Mouse (Mus musculus) liver, embryonic 16.5 days (tissue): ENCODE data around the gene Dkk3. TPM values are rescaled to one million over a fixed set of nuclear protein-coding genes. Genes with fewer than 3 reads are reported as not detected.
"Not testable (repeated sequence)": the region's sequence is repeated elsewhere in the genome, so short reads cannot be mapped to it uniquely, and the experiment has no call there.

ENCODE experiments used
- ATAC-seq: fragments of 200-750 bp; cut with Nextera tagmentation; 2 replicates; pipeline ENCODE4 v1.8.0; 2017; ENCODE audit warnings: low read depth, mild to moderate bottlenecking, moderate number of reproducible peaks, moderate library complexity
- H3K27ac ChIP-seq: fragments of 300-500 bp; sonication (generic); 2 replicates; pipeline ENCODE4 v1.5.1; 2014; ENCODE audit warnings: mild to moderate bottlenecking, low read length
- H3K27me3 ChIP-seq: fragments of 300-500 bp; sonication (generic); 2 replicates; pipeline ENCODE4 v1.6.1; 2014; ENCODE audit warnings: low read depth, low read length, mixed read lengths; ENCODE audit not compliant: control insufficient read depth, insufficient read depth
- H3K36me3 ChIP-seq: fragments of 300-500 bp; sonication (generic); 2 replicates; pipeline ENCODE4 v1.6.1; 2014; ENCODE audit warnings: mild to moderate bottlenecking; ENCODE audit not compliant: control insufficient read depth, insufficient read depth
- H3K4me1 ChIP-seq: fragments of 300-500 bp; sonication (generic); 2 replicates; pipeline ENCODE4 v1.6.1; 2014; ENCODE audit warnings: low read depth, low read length, mixed read lengths; ENCODE audit not compliant: control insufficient read depth
- H3K4me2 ChIP-seq: fragments of 300-500 bp; sonication (generic); 2 replicates; pipeline ENCODE4 v1.6.1; 2014; ENCODE audit warnings: low read depth, low read length, mixed read lengths
- H3K4me3 ChIP-seq: fragments of 300-500 bp; sonication (generic); 2 replicates; pipeline ENCODE4 v1.5.1; 2014; ENCODE audit warnings: low read depth, mild to moderate bottlenecking, low read length
- H3K9ac ChIP-seq: fragments of 300-500 bp; sonication (generic); 2 replicates; pipeline ENCODE4 v1.6.1; 2014; ENCODE audit warnings: low read depth, low read length
- H3K9me3 ChIP-seq: fragments of 300-500 bp; sonication (generic); replicated peaks from 2 replicates; pipeline ENCODE4 v1.6.1; 2016; ENCODE audit warnings: low read length; ENCODE audit not compliant: control insufficient read depth
- WGBS: fragments of 180-500 bp; shearing (Covaris S2); extraction: QIAGEN DNeasy Blood & Tissue Kit; methylation state at CpG from one replicate; pipeline ENCODE4 v1.1.7; 2014; ENCODE audit not compliant: insufficient replicate concordance; 5-methylcytosine and 5-hydroxymethylcytosine counted together
- polyA plus RNA-seq: library from polyadenylated mRNA; unstranded; fragments of >200 nt; fragmentation: Nextera tagmentation; extraction: Ambion mirVana; gene quantifications from 2 replicates; pipeline ENCODE4 v1.2.1, GENCODE M21; 2015

Gene Dkk3
- polyA plus RNA-seq, 1 experiment from 2014 or later, result 1.9 TPM

GRCm38 (mm10) chr7:112183258-112183841 is 24.5 kb upstream of the Dkk3 start:
- H3K36me3 ChIP-seq, result no peaks in the 10 kb centered on the region
- no peak overlapping the region for H3K9ac ChIP-seq
- no peaks in the 10 kb centered on the region for H3K27me3 ChIP-seq
- no peaks in the 10 kb centered on the region; the same call in 1 of the 2 replicates for H3K4me1 ChIP-seq
- ATAC-seq, result no peak
- H3K9me3 ChIP-seq, result no peaks in the 10 kb centered on the region
- 30% methylated on average over 5 of the region's 5 CpGs for WGBS
- no peak overlapping the region for H3K27ac ChIP-seq
- no peak overlapping the region for H3K4me2 ChIP-seq
- H3K4me3 ChIP-seq, result no peak overlapping the region

GRCm38 (mm10) chr7:112180235-112180705 is 21.4 kb upstream of the Dkk3 start:
- Histone ChIP-seq H3K36me3 (no peaks in the 10 kb centered on the region), H3K27me3 (no peaks in the 10 kb centered on the region), H3K4me3 (no peak overlapping the region), H3K4me1 (no peaks in the 10 kb centered on the region), H3K9ac (no peak overlapping the region), H3K4me2 (no peak overlapping the region), H3K9me3 (no peaks in the 10 kb centered on the region), H3K27ac (no peak overlapping the region)
- WGBS, result 9% methylated on average over 8 of the region's 10 CpGs
- peak; percentile 51; the same call in 1 of the 2 replicates for ATAC-seq

GRCm38 (mm10) chr7:112176627-112177026 is 17.8 kb upstream of the Dkk3 start:
- Histone ChIP-seq H3K4me2 (no peak overlapping the region), H3K27me3 (no peaks in the 10 kb centered on the region), H3K9me3 (no peaks in the 10 kb centered on the region), H3K4me3 (no peak overlapping the region), H3K27ac (no peak overlapping the region), H3K4me1 (no peaks in the 10 kb centered on the region), H3K9ac (no peak overlapping the region), H3K36me3 (no peaks in the 10 kb centered on the region)
- ATAC-seq, result no peak
- 66% methylated on average over 2 of the region's 2 CpGs for WGBS

GRCm38 (mm10) chr7:112172669-112173068 is 13.8 kb upstream of the Dkk3 start:
- 53% methylated on average over 4 of the region's 4 CpGs for WGBS
- ATAC-seq, result no peak
- H3K4me1 ChIP-seq, result peaks cover 5% of the 10 kb centered on the region

GRCm38 (mm10) chr7:112169955-112170692 is 11.3 kb upstream of the Dkk3 start:
- no peak overlapping the region for H3K4me3 ChIP-seq
- no peaks in the 10 kb centered on the region for H3K27me3 ChIP-seq
- H3K36me3 ChIP-seq, result no peaks in the 10 kb centered on the region
- no peaks in the 10 kb centered on the region for H3K9me3 ChIP-seq
- H3K4me2 ChIP-seq, result no peak overlapping the region
- H3K27ac ChIP-seq, result peak overlapping the region; percentile 59
- H3K4me1 ChIP-seq, result peaks cover 5% of the 10 kb centered on the region
- ATAC-seq, result peak; percentile 84
- WGBS, result 32% methylated on average over 10 of the region's 10 CpGs
- no peak overlapping the region for H3K9ac ChIP-seq

More at GRCm38 (mm10) chr7:112172669-112173068, 13.8 kb upstream of the Dkk3 start:
- Histone ChIP-seq H3K36me3 (no peaks in the 10 kb centered on the region), H3K4me2 (no peak overlapping the region), H3K9me3 (no peaks in the 10 kb centered on the region), H3K27me3 (no peaks in the 10 kb centered on the region), H3K9ac (no peak overlapping the region), H3K27ac (no peak overlapping the region), H3K4me3 (no peak overlapping the region)

- Histone ChIP-seq H3K27ac (no peak overlapping the region), H3K9ac (no peak overlapping the region), H3K27me3 (no peaks in the 10 kb centered on the region), H3K36me3 (no peaks in the 10 kb centered on the region), H3K9me3 (no peaks in the 10 kb centered on the region), H3K4me3 (no peak overlapping the region), H3K4me2 (no peak overlapping the region), H3K4me1 (peaks cover 4% of the 10 kb centered on the region)
- WGBS, result 58% methylated on average over 4 of the region's 4 CpGs
- ATAC-seq, result no peak
Observed at GRCm38 (mm10) chr7:112165593-112165992, 6.7 kb upstream of the Dkk3 start.

- H3K4me2 ChIP-seq, H3K9ac ChIP-seq, ATAC-seq, H3K4me1 ChIP-seq, H3K4me3 ChIP-seq, H3K27me3 ChIP-seq, H3K36me3 ChIP-seq, H3K27ac ChIP-seq, H3K9me3 ChIP-seq: not testable (repeated sequence)
- 51% methylated on average over 4 of the region's 4 CpGs for WGBS
Observed at GRCm38 (mm10) chr7:112165032-112165431, 6.2 kb upstream of the Dkk3 start.

- no peaks in the 10 kb centered on the region for H3K9me3 ChIP-seq
- peaks cover under 1% of the 10 kb centered on the region; the same call in 1 of the 2 replicates for H3K27me3 ChIP-seq
- WGBS, result 53% methylated on average over 3 of the region's 3 CpGs
- H3K4me2 ChIP-seq, result no peak overlapping the region
- no peak overlapping the region for H3K4me3 ChIP-seq
- H3K27ac ChIP-seq, result no peak overlapping the region
- no peak for ATAC-seq
- no peak overlapping the region for H3K9ac ChIP-seq
- H3K4me1 ChIP-seq, result no peaks in the 10 kb centered on the region
- H3K36me3 ChIP-seq, result no peaks in the 10 kb centered on the region
Observed at GRCm38 (mm10) chr7:112164430-112164829, 5.6 kb upstream of the Dkk3 start.

- Histone ChIP-seq H3K27me3 (peaks cover 15% of the 10 kb centered on the region), H3K4me3 (no peak overlapping the region)
- 29% methylated on average over 5 of the region's 6 CpGs for WGBS
Observed at GRCm38 (mm10) chr7:112159835-112160234, 978 bp upstream of the Dkk3 start.

More at GRCm38 (mm10) chr7:112159835-112160234, 978 bp upstream of the Dkk3 start:
- Histone ChIP-seq H3K4me1 (no peaks in the 10 kb centered on the region; the same call in 1 of the 2 replicates), H3K9me3 (no peaks in the 10 kb centered on the region), H3K36me3 (no peaks in the 10 kb centered on the region), H3K9ac (no peak overlapping the region), H3K4me2 (no peak overlapping the region), H3K27ac (no peak overlapping the region)
- ATAC-seq, result no peak
